Mouse (Mus musculus): ENCODE measurements around the gene Hspa1a.
"Not testable (repeated sequence)": the region's sequence is repeated elsewhere in the genome, so short reads cannot be mapped to it uniquely, and the experiment has no call there.

The Hspa1a gene

DNA sequence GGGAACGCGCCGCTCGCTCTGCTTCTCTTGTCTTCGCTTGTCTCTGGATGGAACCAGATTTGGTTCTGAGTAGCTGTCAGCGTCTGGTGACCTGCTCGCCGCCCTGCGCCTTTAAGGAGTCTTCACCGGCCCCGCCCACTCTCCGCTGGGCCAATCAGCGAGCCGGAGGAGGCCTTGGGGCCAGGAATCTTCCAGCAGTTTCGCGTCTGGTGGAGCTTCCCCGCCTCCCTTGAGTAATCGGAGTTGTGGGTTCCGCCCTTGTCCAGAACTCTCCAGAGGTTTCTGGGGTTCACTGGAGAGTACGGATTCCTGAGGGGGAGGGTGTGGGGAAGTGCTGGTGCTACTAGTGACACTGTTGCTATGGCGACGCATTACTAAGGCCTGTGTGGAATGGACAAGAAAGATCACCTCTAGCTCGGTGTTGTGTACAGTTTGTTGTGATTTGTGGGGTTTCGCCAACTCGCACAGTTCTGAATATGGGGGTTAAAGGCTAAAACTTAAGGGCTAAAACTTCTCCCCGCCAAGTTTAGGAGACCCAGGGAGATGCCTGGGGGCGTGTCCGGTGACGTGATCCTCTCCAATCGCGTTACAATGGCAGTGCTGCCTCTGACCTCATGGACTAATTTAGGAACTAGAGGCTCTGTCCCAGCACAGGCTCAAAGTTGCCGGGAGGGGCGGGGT lies at the start of gene Hspa1a, which contains the start of gene Hspa1l:
Gene Hspa1a (minus strand): TSS at position 88 of the 681 bp plus-strand sequence.
Gene Hspa1l (plus strand): TSS at position 635 of the 681 bp plus-strand sequence.
- not testable (repeated sequence) for DNase-seq (ENCODE audit: low spot score)

DNA sequence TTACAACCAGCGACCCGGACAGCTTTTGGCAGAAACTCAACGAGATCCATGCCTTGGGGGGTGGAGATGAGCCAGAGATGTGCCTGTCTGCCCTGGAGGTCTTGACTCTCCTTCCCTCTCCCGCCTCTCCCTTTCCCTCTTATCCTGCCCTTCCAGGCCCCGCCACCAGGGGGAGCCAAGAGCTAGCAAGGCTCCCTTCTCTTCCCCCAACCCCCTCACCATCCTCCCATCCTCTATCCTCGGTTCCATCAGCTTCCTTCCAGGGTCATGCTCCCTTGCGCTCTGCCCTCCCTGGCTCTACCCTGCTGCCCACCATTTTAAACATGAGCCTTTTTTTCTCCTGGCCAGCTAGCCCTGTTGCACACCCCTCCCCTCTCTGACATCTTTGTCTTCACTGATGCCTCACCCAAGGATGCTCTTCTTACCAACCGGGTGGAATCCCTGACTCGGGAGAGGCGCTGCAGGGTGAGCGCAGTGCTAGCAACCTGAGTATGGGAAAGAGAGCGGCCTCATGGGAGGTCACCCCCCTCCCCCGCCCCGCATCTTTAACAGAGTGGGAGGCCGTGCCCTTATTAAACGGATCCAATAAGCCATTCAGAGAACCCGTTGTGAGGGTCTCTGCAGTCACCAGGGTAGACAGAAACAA lies 49.3 kb upstream of the Hspa1a start:
- peak; percentile 89 for DNase-seq (ENCODE audit: low spot score)

DNA sequence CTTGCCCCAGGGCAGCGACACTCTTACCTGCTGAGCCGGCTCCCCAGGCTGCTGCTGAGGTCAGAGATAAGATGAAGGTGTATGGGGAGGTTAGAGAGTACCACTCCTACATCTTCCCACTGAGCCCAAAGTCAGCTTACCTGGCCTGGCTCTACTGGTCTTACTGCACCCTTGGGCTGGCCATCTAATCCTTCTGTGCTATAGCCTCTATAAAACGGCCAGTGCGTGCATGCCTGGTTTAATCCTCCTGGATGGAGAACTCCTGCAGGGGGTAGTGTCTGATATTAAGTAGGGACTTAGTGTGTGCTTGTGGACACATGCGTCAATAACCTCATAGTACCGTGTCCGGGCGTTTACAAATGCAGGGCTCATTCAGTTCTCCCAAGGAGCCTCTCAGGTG lies 48.6 kb upstream of the Hspa1a start:
- no peak for DNase-seq (ENCODE audit: low spot score)

DNA sequence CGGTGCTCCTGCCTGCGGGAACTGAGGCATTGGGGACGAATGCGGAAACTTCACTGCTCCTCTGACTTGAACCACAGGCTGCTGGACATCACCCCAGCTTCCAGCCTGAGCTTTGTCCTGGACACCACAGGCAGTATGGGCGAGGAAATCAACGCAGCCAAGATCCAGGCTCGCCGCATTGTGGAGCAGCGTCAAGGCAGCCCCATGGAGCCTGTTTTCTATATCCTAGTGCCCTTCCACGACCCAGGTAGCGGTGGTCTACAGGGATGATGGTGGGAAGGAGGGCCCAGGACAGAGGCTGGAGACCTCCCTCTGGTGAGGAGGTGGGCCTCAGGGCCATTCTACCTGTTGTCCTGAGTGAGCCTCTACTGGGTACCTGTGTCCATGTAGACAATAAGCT lies 47.9 kb upstream of the Hspa1a start:
- DNase-seq (ENCODE audit: low spot score), result no peak

DNA sequence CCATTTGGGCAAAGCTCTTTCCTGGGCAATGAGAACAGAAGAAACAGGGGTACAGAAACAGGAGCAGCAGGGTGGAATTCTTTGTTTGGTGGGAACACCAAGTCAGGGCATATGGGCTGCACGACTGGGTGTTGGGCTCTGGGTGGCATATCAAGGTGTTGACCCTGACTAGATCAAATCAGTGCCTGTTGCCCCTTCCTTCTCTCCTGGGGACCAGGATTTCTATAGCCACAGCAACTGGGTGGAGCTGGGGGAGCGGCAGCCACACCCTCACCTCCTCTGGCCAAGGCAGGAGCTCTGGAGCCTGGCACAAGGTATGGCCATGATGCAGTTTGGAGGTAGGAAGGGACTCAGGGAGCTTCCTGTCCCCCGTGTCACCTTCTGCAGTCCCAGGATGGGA lies 46.2 kb upstream of the Hspa1a start:
- no peak for DNase-seq (ENCODE audit: low spot score)

DNA sequence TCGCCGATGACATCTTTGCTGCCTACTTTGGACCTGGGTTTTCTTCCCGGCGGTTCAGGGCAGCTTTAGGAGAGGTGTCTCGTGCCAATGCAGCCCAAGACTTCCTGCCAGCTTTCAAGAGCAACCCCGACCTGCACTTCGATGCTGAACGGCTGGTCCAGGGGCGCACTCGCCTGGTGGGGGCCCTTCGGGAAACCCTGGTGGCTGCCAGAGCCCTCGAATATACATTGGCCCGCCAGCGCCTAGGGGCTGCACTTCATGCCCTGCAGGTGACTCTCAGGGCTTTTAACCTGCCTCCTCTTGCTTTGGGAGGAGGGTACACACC lies 45.7 kb upstream of the Hspa1a start:
- DNase-seq (ENCODE audit: low spot score), result no peak

DNA sequence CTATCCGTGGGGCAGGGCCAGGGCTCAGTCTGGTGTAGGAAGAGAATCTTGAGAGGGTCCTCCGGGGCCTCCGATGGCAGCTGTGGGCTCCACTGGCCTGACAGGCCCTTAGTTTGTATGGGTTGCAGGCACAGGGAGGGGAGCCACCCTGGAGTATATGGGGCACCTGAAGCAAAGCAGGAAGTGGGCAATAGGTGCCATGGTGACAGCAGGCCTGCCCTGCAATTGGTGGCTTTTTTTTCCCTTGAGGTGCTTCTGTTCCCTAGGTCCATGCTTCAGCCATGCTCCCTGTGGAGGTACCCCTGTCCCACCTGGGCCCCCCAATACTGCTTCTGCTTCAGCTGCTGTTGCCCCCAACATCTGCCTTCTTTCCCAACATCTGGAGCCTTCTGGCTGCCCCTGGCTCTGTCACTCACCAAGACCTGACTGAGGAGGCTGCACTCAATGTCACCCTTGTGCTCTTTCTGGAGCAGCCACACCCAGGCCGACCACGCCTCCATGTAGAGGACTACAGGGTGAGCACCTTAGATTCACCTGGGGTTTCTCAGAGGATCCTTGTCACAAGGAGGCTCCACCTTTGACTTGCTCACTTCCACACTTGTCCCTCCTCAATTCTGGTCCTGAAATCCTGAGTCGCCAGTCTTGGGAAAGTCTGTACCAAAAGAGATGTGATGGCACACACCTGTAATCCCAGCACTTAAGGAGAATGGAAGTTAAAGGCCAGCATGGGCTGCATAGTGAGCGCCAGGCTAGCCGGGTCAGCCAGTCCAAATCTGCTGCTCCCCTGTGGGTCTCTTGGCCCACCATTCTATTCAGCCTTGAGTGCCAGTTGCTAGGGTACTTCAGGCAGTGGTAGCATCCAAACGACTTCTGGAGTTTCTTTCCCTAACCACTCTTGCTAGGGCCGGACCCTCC lies 45.1 kb upstream of the Hspa1a start:
- DNase-seq (ENCODE audit: low spot score), result no peak

DNA sequence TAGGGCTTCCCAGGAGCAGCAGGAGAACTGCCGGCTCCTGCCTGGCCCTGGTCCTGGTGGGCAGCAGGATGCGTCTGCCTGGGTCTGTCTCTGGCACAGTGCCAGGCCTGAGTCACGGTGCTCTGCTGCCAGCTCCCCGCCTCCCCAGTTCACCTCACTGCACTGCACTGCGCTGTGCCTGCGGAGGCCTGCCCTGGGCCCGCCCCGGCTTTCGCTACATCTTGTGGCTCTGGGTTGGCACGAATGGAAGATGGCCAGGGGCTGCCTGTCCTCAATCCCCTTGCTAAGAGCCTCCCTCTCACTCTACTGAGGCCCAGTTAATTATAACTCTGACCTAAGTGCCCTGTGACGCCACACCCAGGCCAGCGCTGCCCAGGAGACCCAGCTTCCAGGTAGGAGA lies 44.4 kb upstream of the Hspa1a start, which contains the start of gene Vwa7:
Gene Vwa7 (plus strand): TSS at position 204 of the 400 bp plus-strand sequence.
- DNase-seq (ENCODE audit: low spot score), result peak; percentile 94

DNA sequence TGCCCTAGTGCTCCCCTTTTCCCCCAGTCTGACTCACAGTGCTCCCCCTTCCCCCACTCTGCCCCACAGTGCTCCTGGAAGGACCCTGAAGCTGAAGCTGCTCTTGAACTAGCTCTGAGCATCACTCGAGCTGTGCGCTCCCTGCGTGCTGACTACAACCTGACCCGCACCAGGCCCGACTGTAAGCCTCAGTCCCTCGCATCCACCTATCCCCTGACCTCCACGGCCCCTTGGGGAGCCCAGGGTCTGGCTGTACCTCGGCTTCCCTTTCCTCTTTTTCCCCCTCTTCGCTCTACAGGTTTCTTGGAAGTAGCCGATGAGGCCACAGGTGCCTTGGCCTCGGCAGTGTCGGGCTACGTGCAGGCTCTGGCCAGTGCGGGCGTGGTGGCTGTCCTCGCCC lies 43.3 kb upstream of the Hspa1a start:
- DNase-seq (ENCODE audit: low spot score), result no peak

DNA sequence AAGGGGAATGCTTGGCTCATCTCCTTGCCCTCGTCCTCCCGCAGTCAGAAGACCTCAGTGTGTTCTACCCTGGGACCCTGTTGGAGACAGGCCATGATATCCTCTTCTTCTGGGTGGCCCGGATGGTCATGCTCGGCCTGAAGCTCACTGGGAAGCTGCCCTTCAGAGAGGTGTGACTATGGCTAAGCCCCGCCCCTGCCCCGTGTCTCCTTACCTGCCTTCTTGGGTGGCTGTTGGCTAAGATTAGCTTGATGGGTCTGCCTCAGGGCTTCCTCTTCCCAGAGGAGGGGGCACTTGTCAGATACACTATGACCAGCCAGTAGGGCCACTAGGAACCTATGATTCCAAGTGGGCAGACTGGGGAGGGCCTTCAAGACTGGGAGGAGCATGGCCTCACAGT lies 41.3 kb upstream of the Hspa1a start:
- no peak for DNase-seq (ENCODE audit: low spot score)

DNA sequence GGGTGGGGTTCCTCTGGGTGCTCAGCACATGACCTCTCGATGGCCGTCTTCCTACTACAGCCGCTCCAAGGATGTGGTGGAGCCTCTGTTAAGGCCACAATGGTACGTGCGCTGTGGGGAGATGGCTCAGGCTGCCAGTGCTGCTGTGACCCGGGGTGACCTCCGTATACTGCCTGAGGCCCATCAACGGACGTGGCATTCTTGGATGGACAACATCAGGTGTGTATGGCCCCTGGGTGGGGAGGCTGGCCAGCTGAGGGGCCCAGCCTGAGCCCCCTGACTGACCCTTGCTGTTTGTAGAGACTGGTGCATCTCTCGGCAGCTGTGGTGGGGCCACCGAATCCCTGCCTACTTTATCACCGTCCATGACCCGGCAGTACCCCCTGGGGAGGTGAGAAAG lies 40.5 kb upstream of the Hspa1a start:
- DNase-seq (ENCODE audit: low spot score), result no peak

DNA sequence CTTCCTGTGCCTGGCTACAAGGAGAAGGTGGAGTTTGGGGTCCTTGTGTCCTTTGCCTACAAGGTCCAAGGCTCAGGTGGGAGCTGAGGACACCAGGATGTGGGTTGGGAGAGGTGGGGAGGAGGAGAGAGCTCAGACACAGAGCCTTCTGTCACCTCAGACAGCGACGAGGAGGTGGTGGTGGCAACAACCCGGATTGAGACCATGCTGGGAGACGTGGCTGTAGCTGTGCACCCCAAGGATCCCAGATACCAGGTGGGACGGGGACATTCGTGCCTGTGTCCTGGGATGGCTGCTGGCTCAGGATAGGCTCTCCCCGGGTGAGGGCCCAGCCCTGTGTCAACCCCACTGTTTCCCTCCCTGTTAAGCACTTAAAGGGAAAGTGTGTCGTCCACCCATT lies 39.5 kb upstream of the Hspa1a start:
- DNase-seq (ENCODE audit: low spot score), result no peak

DNA sequence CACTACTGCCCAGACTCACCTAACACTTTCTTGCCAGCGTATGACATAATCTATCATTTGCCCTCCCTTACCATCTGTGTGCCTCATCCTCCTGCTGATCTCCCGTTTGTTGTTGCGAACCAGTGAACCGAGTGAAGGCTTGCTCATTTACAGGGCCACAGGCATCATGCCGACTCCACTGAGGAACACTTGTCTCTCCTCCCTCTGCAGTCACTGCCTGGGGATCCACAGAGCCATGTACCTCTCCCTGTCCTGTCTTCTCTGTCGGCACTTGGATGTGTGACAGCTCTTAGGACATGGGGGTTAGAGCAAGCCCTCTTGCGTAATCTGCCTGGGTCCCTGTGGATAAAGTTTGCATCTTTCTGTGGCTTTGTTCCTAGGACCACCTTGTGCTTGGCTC lies 37.6 kb upstream of the Hspa1a start:
- no peak for DNase-seq (ENCODE audit: low spot score)

DNA sequence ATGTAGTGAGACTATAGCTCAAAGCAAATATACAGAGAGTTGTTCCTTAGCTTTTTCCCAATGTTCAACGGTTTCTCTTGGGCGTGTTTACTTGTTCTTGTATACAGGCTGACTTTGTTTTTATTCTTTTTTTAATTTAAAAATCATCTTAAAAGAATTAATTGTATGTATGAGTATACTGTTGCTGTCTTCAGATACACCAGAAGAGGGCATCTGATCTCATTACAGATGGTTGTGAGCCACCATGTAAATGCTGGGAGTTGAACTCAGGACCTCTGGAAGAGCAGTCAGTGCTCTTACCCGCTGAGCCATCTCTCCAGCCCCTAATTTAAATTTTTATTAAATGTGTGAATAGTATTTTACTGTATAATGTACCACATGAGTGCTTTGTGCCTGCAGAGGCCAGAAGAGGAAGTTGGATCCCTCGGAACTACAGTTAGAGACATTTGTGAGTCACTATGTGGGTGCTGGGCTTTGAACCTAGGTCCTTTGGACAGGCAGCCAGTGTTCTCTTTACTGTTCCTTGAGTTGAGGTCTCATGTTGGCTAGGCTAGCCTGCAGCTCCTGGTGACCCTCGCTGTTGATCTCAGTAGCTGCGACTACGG lies 35.5 kb upstream of the Hspa1a start:
- no peak for DNase-seq (ENCODE audit: low spot score)

DNA sequence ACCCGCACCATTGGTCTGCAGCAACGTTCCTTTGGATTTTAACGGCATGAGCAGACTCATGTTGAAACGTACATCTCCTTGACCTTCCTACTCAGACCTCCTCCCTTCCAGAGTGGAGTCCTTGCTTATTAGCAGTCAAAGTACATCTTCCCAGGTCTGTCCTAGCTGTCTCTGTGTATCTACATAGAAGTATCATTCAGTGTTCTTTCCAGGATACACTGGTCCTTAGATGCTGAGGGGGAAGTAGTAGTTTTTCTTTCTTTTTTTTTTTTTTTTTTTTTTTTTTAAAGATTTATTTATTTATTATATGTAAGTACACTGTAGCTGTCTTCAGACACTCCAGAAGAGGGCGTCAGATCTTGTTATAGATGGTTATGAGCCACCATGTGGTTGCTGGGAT lies 33.9 kb upstream of the Hspa1a start:
- DNase-seq (ENCODE audit: low spot score), result not testable (repeated sequence)

DNA sequence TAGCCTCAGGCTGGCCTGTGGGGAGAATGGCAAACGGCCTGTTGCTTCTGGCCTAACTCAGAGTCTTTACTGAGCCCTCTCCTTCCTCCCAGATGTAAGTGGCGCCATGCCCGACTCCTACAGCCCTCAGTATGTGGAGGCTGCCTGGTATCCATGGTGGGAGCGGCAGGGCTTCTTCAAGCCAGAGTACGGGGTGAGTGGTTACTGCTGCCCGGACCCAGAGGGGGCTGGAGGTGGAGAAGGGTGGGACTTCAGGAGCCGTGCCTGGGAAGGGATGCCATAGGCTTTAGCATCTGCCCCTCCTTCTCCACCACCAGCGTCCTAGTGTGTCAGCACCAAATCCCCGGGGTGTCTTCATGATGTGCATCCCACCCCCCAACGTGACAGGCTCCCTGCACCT lies 33.2 kb upstream of the Hspa1a start:
- DNase-seq (ENCODE audit: low spot score), result no peak

DNA sequence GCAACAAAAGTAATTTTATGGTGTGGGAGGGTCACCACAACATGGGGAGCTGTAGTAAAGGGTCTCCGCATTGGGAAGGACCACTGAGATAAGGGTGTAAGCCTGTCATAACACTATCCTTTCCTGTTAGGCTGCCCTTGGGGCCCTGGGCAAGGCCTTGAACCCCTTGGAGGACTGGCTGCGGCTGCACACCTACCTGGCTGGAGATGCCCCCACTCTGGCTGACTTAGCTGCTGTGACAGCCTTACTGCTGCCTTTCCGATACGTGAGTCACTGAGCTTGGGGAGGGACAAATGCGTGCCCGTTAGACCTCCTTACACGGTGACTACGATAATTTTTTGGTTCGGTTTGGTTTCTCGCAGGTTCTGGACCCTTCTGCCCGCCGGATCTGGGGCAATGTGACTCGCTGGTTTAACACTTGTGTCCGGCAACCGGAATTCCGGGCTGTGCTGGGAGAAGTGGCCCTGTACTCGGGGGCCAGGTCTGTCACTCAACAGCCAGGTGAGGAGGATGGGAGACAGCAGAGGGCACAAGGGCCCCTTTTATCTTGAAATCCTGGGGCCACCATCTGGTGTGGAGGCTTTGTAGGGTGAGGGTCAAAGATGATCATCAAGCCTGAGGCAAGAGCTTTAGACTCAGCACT lies 32.2 kb upstream of the Hspa1a start:
- no peak for DNase-seq (ENCODE audit: low spot score)

DNA sequence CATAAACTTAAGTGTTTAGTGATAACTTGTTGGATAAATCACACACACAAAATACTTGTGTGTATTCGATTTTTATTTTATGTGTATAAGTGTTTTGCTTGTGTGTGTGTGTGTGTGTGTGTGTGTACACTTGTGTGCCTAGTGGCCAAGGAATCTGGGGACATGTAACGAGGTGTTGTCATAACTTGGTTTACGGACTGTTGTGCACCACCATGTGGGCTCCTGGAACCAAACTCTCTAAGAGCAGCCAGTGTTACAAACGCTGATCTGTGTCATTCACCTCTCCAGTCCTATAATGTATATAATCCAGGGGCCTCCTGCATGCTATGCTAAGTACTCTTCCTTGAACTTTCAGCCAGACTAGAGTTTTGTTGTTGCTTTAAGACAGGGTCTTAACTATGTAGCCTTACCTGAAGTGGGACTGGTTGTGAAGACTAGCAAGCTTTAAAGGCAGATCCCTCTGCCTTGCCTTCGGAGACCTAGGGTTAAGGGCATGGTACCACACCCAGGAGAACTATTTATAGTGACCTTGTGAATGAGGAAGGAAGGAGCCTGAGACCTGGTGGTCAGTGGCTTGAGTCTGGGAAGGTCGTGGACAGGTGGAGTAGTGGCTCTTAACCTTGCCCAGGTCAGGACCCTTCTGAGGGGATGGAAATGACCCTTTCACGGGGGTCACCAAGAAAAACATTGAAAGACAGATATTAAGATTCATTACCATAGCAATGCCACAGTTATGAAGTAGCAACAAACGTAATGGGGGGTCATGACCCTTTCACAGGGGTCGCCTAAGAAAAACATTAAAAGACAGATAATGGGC lies 31.3 kb upstream of the Hspa1a start:
- DNase-seq (ENCODE audit: low spot score), result no peak

DNA sequence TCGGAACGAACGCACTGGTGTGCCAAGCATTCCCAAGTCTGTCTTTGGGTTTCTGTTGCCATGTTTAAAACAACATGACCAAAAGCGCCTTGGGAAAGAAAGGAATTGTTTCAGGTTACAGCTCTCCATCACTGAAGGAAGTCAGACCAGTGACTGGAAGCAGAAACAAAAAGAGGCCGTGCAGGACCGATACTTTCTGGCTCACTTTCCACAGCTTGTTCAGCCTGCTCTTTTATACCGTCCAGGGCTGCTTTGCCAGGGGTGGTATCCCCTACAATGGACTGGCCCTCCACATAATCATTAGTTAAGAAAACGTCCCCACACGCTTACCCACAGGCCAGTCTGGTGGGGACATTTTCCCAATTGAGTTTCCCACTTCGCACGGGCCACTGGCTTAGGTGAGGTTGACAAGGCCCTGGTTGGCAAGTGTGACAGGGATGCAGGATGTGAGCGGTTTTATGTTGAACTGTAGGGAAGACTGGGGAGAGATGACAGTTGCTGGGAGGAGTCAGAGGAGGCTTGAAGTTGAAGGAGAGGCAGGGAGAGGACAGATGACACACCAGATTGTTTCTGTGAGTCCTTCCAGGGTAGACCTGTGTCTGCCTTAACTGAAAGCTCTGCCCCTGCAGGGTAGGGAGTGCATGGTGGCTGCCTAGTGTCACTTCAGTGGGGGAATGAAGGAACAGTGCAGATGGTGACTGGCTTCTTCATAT lies 30.4 kb upstream of the Hspa1a start:
- peak; percentile 47 for DNase-seq (ENCODE audit: low spot score)

DNA sequence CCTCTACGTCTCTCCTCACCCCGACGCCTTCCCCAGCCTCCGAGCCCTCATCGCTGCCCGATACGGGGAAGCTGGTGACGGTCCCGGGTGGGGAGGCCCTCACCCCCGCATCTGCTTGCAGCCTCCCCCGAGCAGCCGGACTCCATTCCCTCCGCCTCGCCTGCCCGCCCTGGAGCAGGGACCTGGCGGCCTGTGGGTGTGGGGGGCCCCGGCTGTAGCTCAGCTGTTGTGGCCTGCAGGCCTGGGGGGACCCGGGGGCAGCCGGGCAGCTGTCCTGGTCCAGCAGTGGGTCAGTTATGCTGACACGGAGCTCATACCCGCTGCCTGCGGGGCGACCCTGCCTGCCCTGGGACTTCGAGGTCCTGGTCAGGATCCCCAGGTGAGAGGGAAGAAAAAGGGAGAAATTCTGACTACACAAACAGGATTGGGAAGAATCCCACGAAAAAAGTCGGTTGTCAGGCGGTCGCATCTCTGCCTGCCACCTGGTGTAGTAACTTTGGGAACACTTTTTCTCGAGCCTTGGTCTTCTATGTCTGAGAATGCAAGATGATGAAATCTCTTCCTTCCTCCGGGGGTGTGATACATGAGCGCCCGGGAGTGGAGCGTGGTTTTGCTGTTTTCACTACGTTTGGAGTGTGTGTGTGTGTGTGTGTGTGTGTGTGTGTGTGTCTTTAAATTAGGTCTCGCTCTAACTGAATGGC lies 29.6 kb upstream of the Hspa1a start:
- peak; percentile 55 for DNase-seq (ENCODE audit: low spot score)
